Mouse (Mus musculus): Measurements from ENCODE around the gene Efcab11. TPM values are rescaled to one million over a fixed set of nuclear protein-coding genes. Genes with fewer than 3 reads are reported as not detected.
A peak's percentile ranks its signal among the peaks of the same experiment; 100 is the strongest.

Gene Efcab11
- total RNA-seq, 4 experiments from 2014 or later, result 0.18 to 0.49 (median 0.43) TPM

DNA sequence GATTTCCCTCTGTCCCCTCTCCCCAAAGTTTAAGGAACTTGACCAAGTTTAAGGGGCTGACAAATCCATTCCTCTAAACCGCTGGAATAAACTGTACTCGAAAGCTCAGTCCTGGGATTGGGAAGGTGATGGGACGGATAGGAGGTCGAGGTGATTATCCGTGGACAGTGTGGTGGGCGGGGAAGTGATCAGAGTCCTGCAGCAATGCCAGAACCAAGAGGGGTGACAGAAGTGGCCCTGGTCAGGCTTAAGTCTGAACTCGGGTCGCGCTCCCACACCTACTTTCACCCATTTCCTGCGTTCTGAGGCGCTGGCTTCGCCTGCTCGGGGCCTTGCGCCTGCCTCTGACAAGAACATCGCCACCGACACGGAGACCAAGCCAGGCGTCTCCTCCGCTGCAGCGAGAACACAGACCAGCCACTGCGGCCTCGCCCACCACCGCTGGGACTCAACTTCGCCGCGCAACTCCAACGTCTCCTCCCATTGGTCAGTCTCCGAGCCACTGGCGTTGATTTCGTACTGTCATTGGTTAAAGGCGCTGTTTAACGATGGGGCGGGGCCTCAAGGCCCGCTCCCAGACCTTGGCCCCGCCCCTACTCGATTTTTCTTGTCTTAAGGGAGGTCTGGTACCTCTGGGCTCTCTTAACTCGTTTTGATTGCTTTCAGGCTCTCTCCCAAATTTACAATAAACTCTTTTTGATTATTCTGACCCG is 1.1 kb downstream of the Efcab11 start:
- DNase-seq (ENCODE audit: low spot score in 2 of 2), result peak; percentile 73 to 75

DNA sequence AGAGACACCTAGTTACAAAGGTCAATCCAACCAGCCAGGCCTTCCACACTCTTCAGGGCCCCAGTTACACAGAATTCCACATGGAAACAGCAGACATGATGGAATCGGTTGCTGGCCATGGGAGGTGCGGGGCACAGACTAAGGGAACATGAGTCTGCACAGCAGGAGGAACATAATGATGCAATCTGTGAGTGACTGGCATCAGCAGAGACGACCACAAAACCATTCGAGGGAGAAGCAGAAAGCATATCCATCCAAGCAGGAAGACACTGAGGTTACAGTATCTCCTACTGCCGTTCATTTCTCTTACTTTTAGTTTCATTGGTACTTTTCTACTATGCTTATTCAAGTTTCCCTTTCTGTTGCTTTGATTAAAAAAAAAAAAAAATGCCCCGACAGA is 9.6 kb downstream of the Efcab11 start:
- no peak for DNase-seq (ENCODE audit: low spot score in 2 of 2)

- DNase-seq (ENCODE audit: low spot score in 2 of 2), result no peak
Measured at GRCm38 (mm10) chr12:99873443-99873842, 10.8 kb downstream of the Efcab11 start.

- no peak for DNase-seq (ENCODE audit: low spot score in 2 of 2)
Measured at GRCm38 (mm10) chr12:99868821-99869220, 15.4 kb downstream of the Efcab11 start.

DNA sequence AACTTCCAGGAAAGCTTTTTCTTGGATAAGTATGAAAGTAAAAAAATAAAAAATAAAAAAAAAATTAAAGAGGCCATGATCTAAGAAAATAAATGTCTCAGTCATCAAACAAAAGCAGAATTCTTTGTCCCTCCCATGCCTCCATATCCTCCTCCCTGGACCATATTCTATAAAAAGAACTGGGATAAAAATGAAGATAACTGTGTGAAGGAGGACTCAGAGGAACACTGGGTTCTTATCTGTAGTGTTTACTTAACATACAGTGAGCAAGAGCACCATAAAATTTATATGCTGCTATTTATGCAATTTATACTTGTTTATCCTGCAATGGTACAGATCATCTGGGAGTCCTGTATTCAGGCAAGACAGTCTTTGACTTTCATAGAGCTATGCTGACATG is 19.6 kb downstream of the Efcab11 start:
- no peak for DNase-seq (ENCODE audit: low spot score in 2 of 2)

DNA sequence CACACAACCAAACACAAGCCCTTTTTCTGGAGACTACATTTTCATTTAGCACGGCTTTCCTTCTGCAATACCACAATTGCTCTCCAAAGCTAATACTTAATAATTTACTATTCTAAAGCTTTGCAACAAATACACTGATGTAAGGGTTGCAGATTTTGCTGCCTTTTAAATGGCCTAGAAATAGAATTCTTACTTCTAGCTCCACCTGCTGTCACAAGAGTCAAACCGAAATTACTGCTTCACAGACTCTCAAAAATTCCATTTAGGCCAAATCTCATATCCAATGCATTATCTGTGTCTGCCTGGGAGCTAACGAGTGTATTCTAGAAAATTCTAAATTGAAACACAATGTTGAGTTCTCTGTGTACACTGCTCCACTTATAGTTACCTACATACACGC is 23.3 kb downstream of the Efcab11 start:
- DNase-seq (ENCODE audit: low spot score in 2 of 2), result no peak

GRCm38 (mm10) chr12:99859391-99860100 is 24.7 kb downstream of the Efcab11 start:
- no peak for DNase-seq (ENCODE audit: low spot score in 2 of 2)

GRCm38 (mm10) chr12:99858664-99859063 is 25.6 kb downstream of the Efcab11 start:
- DNase-seq (ENCODE audit: low spot score in 2 of 2), result no peak

- DNase-seq (ENCODE audit: low spot score in 2 of 2), result no peak
Measured at GRCm38 (mm10) chr12:99856011-99856410, 28.2 kb downstream of the Efcab11 start.

- DNase-seq (ENCODE audit: low spot score in 2 of 2), result no peak
Measured at GRCm38 (mm10) chr12:99853323-99854258, 30.6 kb downstream of the Efcab11 start.

DNA sequence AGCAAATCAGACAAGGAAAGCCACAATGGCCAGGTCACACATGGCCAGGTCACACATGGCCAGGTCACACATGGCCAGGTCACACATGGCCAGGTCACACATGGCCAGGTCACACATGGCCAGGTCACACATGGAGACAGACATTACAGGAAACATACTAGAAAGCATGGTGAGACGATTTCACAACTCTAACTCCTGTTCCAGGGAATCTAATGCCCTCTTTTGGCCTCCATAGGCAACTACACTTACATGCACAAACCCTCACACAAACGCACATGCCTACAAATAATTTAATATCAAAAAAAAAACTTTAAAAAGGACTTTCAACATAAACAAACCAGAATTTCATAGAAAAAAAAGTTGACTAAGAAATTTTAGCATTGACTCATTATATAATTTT is 34.2 kb downstream of the Efcab11 start:
- no peak for DNase-seq (ENCODE audit: low spot score in 2 of 2)

GRCm38 (mm10) chr12:99844951-99845350 is 39.3 kb downstream of the Efcab11 start:
- DNase-seq (ENCODE audit: low spot score in 2 of 2), result no peak

- DNase-seq (ENCODE audit: low spot score in 2 of 2), result no peak
Measured at GRCm38 (mm10) chr12:99838703-99839102, 45.5 kb downstream of the Efcab11 start.

DNA sequence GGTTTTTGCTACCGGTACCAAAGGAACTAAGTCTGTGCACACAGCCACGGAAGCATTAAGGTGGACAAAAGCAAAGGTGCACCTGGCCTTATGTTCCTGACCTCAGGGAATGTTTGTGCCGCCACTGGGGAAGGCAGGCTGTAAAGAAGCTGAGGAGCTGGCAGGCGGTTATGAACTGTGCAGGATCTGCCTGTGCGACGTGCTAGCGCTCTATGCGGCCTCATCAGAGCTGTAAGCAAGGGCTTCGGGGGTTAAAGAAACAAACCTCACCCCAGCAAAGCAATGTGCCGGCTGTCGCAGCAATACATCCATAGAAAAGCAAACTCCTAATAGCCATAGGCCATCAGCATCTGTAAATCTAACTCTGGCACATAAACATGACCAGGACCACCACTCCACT is 46.1 kb downstream of the Efcab11 start:
- no peak for DNase-seq (ENCODE audit: low spot score in 2 of 2)

DNA sequence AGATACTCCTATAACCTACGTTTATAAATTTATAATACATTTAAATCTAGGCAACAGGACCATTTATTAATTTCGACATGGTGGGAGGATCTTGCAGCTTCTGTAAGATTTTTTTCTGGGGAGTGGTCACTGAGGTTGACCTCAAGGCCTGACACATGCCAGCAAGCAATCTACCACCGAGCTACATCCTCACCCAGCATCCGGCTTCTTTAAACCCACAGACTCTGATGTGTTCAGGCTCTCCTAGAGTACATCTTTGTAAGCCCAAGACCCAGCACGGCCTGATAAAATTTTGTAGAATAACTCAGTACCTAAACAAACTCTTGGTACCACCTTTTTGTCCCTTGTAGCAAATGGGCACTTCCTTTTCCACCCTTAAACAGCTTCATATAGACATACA is 46.7 kb downstream of the Efcab11 start:
- no peak for DNase-seq (ENCODE audit: low spot score in 2 of 2)

DNA sequence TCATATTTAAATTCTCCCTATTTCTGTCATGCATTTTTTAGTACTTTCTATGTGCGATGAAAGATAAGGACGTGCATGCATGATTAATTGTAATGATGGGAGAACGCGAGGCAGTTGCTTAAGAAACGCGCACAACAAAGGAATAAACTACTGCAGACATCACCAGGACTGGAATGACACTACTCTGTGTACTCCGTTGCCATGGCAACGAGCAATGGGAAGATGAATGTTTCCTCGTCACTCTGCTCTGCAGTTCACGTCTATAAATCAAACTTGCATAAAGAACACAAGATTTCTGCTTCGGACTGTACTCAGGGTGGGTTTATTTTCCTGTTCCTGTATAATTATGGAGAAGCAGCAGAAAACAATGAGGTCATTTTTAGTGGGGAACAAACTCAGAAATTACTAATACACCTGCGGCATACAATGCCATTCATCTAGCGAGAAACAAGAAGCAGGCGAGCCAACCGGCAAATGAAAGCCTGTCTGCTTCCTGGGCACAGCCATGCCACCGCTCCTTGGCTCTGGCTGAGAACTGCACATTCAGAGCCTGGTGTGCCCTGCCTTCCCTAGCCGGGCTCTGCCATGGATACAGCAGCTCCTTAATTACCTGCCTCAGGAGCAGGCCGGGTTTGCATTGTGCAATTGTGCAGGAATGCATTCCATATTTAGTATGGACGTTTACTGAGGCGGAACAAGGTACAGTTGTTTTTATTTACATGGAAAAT is 47.7 kb downstream of the Efcab11 start:
- DNase-seq (ENCODE audit: low spot score in 2 of 2), result peak; percentile 32 to 51

GRCm38 (mm10) chr12:99833476-99833875 is 50.8 kb downstream of the Efcab11 start:
- DNase-seq (ENCODE audit: low spot score in 2 of 2), result no peak

DNA sequence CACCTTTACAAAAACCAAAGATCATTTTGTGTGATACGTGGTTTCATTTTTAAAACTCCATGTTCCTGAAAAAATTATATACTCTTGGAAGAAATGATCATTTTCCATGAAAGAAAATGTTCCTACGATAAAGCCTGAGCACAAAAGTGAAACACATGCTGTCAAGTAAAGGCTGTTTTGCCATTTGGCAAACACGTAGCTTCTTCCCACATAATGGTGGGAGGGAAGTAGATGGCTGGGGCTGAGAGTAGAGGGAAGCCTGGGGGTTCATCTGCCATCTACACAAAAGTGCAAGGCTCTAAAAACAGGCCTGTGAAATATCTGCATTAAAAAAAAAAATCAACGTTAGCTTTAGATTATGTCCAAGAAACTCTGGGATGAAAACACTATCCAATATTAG is 61.6 kb downstream of the Efcab11 start:
- DNase-seq (ENCODE audit: low spot score in 2 of 2), result no peak

- no peak for DNase-seq (ENCODE audit: low spot score in 2 of 2)
Measured at GRCm38 (mm10) chr12:99821309-99821934, 62.8 kb downstream of the Efcab11 start.

DNA sequence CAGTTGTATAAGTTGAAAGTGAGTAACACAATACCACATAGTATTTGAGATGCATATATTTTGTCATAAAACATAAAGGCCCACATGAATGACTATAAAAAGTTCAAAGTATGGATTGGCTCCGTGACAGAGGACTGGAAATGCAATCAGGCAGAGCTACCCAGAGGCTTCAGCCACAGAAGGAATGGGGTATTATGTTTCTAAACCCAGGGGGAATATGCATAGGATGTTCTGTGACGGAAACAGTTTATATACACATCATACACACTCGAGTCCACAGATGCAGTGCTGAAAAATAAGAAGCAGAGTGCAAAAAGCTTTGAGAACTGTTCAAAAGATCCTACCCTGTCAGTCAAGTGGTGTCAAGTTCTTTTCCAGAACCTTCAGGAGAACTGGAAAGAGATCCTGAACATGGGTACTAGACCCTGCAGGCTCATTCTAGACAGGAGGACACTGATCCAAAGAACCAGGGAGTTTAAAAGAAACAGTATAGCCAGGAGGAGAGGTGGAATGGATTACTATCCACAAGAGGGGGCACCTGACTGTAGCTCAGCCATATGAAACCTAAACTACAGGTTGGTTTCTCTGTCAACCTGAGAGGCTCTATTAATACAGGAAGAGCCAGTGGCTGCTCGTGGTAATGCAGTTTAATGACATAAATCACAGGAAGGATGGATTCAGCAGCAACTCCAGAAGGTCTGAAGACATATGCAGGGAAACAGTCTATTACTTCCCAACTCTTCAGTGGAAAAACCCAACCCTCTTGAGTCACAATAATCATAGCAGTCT is 64.9 kb downstream of the Efcab11 start:
- DNase-seq (ENCODE audit: low spot score in 2 of 2), result no peak
